Mouse (Mus musculus): Measurements from ENCODE around the gene Prss2.

DNA sequence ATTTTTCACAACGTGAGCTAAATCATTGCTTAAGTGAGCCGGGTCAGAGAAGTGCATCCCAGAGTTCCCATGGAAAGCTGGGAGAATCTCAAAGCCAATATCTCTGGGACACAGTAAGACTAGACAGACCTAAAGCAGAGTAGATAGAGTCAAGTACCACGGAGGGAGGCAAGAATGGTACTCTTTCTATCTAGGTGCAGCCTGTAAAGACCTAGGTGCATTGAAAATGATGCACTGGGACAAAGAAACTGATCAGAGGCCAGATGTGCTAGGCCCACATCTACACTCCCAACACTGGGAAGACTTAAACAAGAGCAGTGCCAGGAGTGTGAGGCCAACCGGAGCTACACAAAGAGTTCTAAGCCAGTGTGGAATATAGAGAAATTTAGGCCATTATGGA lies 23.7 kb downstream of the Prss2 start:
- TF ChIP-seq POLR2A (IDR thresholded peaks at IDR 0.05; ENCODE audit: low read depth, low read length): no peak
- TF ChIP-seq CTCF (conservative IDR thresholded peaks at IDR 0.05; ENCODE audit: insufficient read depth, insufficient read length, low read depth, low read length): no peak
